Mouse (Mus musculus): ENCODE data around the gene Eif1ad.
A peak's percentile ranks its signal among the peaks of the same experiment; 100 is the strongest.
"Not testable (repeated sequence)": the region's sequence is repeated elsewhere in the genome, so short reads cannot be mapped to it uniquely, and the experiment has no call there.

Eif1ad gene

DNA sequence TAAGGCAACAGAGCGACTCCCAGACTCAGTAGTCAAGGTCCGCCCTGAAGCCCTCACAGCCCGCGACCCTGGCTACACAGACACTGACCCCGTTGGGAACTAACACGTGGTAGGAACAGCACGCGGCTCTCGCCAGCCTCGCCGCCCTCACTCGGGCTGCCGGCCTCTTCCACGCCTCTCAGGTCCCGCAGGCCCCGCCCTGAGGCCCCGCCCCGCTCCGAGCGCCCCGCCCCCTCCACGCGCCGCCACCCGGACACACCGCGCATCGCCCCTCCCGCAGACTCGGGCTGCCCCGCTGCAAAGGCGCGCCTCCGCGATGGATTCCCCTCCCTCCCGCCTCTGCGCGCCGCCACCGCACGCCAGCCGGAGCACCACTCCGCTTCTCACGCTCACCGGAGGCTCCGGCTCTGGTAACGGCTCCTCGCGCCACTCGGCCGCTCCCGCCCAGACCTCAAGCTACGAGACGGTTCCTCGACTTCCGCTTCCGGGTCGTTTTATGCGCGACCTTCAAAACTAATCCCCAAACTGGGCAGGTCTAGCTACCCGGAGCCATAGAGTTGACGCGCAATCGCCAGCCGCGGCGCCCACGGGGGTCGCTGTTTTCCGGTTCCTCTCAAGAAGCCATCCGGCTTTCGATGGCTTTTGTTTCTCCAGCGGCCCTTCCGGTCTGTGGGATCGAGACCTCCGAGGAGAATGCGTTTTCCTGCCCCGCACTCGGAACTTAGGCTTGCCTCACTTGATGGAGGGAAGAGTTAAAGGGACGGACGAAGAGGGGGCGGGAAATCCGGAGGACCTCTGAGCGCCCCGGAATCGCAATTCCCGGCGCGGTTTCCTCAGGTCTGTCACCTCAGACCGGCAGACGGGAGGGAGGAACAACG is at the start of gene Eif1ad:
Gene Eif1ad, plus strand, starts transcription at position 567 of the 878 bp plus-strand sequence.
- DNase-seq (ENCODE audit: low read depth, low spot score), result peak; percentile 94

DNA sequence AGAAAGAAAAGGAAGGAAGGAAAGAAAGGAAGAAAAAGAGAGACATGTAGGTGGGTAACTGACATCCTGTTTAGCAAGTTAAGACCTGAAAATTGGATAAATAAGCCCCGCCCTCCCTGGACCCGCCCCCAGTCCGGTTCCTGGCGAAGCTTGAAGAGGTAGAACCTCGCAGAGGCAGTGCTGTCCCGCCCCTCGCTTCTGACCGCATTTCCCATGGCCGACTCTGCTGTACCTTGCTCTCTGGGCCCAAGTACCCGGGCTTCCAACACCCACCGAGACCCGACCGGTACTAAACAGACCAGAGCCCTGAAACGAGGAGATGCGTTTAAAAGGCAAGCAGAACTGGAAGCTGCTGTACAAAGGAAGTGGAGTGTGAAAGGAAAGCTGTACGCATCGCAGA is 42.7 kb upstream of the Eif1ad start:
- no peak for DNase-seq (ENCODE audit: low read depth, low spot score)

- DNase-seq (ENCODE audit: low read depth, low spot score), result no peak
Observed at GRCm38 (mm10) chr19:5327970-5328369, 38.6 kb upstream of the Eif1ad start.

- no peak for DNase-seq (ENCODE audit: low read depth, low spot score)
Observed at GRCm38 (mm10) chr19:5334741-5335140, 31.8 kb upstream of the Eif1ad start.

GRCm38 (mm10) chr19:5335441-5335840 is 31.1 kb upstream of the Eif1ad start, which contains the start of gene Catsper1:
TSS of gene Catsper1 (plus strand) at chr19:5335741.
- DNase-seq (ENCODE audit: low read depth, low spot score), result no peak

GRCm38 (mm10) chr19:5337975-5338374 is 28.6 kb upstream of the Eif1ad start:
- DNase-seq (ENCODE audit: low read depth, low spot score), result peak; percentile 52

DNA sequence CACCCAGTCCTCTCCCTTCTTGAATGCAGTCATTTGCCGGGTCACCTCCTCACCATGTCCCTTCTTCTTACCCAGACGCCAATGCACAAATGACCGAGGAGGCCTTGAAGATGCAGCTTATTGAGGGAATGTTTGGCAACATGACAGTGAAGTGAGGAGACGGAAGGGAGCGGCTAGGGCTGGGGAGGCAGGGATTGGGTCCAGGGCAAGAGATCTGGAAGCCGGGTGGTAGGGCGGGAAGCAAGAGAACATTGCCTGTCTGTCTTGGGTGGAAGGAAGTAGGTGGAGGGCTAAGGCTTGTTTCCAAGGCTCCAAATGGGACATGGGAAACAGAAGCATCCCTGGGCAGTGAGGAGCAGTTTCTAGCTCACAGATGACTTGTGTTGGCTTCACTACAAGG is 25.2 kb upstream of the Eif1ad start:
- no peak for DNase-seq (ENCODE audit: low read depth, low spot score)

DNA sequence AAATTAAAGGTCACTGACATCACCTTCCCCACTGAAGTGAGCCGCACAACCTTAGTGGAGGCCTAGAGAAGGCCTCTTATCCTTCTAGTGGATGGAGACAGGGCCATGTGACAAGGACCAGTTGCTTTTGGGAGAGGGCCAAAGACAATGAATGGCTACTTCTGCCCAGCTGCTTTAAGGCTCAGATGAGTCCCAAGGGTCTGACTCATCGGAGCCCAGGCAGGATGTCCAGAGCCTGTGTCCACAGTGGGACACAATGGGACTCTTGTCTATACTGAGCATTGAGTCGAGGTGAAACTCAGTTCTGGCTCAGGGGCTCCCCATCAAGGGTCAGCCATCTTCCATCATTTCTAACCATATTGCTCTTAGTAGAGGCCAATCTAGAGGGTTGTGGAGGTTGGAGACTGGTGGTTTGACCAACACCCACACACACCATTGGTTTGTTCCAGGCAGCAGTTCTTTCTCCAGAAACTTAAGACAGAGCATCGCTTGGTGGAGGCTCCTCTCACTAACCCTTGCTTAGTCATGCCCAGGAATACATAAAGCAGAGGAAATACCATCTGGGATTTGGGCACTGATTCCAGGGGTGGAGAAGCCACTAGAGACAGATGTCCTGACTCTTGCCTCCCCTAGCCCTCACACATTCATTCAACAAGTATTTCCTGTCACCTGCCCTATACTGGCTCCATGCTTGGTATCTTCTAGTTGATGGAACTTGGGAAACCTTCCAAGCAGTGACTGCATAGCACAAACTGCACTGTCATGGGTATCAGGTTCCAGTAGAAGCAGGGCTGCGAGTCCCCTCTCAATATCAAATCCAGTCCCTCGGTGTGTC is 21.0 kb upstream of the Eif1ad start:
- DNase-seq (ENCODE audit: low read depth, low spot score), result no peak

- no peak for DNase-seq (ENCODE audit: low read depth, low spot score)
Observed at GRCm38 (mm10) chr19:5348064-5348463, 18.5 kb upstream of the Eif1ad start.

DNA sequence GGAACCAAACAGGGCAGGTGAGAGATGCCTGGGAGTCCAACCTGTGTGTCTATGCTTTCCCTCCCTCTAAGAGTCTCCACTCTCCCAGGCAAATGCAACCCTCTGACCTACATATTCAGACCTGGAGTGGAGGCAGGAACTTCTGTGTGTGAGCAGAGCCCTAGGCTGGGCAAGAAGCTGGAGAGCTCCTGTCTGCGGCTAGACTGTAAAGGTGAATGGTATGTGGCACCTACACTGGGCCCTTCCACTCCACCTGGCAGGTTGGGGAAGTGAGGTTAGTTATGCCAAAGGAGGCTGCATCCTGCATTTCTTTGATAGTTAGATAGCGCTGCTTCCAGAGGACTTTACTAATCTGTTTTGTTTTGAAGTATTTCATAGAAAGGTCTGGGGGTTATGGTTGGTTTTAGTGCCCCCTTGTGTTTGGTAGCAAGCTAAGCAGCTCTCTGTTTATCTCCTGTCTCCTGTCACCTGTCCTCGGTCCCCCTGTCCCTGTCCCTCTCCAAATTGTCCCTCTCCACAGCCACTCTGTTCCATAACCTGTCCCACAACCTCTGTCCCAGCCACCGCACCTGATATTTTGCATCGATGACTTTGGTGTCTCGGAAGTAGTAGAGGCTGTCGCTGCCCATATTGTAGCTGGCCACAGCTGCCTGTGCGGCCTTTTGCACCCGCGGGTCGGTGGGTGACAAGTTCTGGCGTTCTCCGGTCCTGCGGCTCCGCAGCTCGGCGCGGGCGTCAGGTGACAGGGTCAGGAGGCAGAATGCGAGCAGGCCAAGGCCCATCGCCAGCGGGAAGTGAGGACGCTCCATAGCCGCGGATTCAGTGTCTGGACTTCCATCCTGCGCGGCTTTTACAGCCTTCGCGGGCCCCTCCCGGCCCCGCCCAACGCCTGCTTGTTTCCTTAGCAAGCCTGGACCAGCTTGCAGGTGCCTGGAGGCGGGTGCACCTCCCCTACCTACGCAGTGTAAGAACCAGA is 17.7 kb upstream of the Eif1ad start:
- DNase-seq (ENCODE audit: low read depth, low spot score), result no peak

DNA sequence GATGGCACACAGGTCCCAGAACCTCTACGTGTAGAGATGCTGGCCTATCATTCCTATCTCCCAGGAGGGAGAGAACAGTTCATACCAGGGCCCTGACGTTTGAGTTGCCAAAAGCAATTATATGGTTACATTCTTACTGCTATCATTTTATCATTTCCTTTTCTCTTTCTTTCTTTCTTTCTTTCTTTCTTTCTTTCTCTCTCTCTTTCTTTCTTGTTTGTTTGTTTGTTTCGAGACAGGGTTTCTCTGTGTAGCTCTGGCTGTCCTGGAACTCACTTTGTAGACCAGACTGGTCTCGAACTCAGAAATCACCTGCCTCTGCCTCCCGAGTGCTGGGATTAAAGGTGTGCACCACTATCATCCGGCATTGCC is 17.1 kb upstream of the Eif1ad start, which contains the start of gene Cst6:
Gene Cst6, minus strand, starts transcription at position 73 of the 372 bp plus-strand sequence.
- not testable (repeated sequence) for DNase-seq (ENCODE audit: low read depth, low spot score)

GRCm38 (mm10) chr19:5353609-5354008 is 12.9 kb upstream of the Eif1ad start:
- DNase-seq (ENCODE audit: low read depth, low spot score), result no peak

GRCm38 (mm10) chr19:5356080-5356479 is 10.5 kb upstream of the Eif1ad start:
- no peak for DNase-seq (ENCODE audit: low read depth, low spot score)

GRCm38 (mm10) chr19:5362186-5362585 is 4.4 kb upstream of the Eif1ad start:
- no peak for DNase-seq (ENCODE audit: low read depth, low spot score)

DNA sequence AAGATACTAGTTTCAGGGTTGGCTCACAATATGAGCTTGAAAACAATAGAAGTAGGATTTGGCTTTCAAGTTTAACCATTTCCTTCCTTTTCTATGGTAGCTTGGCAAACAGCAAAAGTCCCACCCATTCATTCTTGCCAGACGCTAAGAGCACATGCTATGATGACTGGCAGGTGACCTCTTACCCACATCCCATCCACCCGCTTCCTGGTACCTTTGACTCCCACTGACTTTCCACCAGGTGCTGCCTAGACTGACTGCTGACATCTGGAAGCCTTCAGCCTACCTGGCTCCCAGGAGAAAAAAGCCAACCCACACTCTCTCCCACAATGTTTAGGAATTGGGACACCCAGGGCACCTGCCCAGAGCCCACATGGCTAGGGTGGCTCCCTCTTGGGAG is 2.4 kb upstream of the Eif1ad start:
- DNase-seq (ENCODE audit: low read depth, low spot score), result no peak

DNA sequence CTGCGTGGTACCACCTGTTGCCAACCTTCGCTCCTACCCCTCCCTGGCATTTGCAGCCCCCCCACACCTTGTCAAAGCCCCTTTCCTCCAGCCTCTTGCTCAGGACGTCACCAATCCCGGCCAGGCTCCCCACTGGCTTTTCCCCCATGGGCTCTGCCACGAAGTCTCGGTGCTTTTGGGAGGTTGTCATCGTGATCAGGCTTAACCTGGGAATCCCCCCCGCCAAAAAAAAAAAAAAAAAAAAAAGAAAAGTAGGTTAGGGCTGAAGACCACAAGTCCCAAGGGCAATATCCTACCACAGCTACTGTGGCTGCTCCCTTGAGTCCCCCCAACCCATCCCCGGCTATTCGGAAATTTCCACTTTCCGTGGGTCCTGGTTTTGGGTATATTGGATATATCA is 790 bp upstream of the Eif1ad start:
- DNase-seq (ENCODE audit: low read depth, low spot score), result no peak

DNA sequence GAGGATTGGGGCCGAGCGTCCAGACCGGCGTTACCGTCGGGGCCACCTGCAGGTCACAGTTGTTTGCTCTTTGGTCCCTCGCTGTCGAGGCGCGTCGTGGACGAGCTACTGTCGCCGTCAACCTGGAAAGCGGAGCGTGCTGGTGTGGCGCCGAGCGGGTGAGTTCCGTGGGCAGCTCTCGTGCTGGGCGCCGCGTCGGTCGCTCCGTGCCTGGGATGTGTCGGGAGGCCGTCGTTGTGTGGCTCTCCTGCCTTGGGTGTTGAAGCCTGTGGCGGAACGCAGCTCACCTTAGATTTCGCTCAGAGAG is 465 bp downstream of the Eif1ad start, which contains the start of gene Banf1:
Gene Banf1, minus strand, starts transcription at position 116 of the 307 bp plus-strand sequence.
- DNase-seq (ENCODE audit: low read depth, low spot score), result no peak

DNA sequence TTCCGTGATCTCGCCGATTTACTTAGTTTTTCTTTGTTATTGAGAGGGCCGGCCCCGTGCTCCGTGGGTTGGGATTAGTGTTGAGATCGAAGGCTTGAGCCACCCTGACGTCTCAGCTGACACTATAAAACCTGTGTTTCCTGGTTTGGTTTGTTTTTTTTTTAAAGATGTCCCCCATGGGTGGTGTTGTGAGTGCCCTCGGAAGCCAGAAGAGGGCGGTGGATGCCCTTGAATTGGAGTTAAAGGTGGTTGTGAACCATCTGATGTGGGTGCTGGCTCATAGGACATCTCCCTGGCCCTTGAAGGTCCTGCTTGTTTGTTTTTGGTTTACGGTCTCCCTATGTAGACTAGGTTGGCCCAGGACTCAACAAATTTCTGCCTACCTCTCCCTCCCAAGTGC is 914 bp downstream of the Eif1ad start:
- DNase-seq (ENCODE audit: low read depth, low spot score), result no peak

DNA sequence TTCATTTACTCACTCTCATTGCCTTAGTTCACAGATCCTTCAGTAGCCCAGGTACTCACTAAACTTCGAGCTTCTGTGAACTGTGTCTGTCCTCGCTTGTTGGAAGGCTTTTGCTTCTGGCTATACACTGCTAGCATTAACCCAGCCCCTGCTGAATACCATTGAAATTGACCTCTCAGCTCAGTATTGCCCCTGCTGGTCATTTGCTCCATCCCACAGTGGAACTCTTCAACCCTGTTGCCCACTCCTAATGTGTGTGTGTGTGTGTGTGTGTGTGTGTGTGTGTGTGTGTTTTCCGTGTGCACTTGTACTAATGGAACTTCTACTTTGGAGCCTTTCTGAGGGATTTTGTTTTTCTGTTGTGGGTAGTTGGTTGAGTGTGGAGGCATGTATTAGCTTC is 4.4 kb downstream of the Eif1ad start:
- no peak for DNase-seq (ENCODE audit: low read depth, low spot score)

GRCm38 (mm10) chr19:5372724-5373123 is 6.2 kb downstream of the Eif1ad start:
- DNase-seq (ENCODE audit: low read depth, low spot score), result no peak

- no peak for DNase-seq (ENCODE audit: low read depth, low spot score)
Observed at GRCm38 (mm10) chr19:5374177-5374576, 7.6 kb downstream of the Eif1ad start.

Data from WW6 (cell line).